Mouse (Mus musculus) stomach, embryonic 16.5 days (tissue): Measurements from ENCODE around the gene Mcam. TPM values are rescaled to one million over a fixed set of nuclear protein-coding genes. Genes with fewer than 3 reads are reported as not detected.

Source experiments
- ATAC-seq: fragments of 200-750 bp; cut with Nextera tagmentation; 2 replicates; pipeline ENCODE4 v1.8.0; 2017; ENCODE audit warnings: moderate number of reproducible peaks, moderate TSS enrichment; ENCODE audit not compliant: insufficient read depth, low FRiP score
- H3K27ac ChIP-seq: fragments of 300-500 bp; sonication (generic); 2 replicates; pipeline ENCODE4 v1.5.1; 2014; ENCODE audit warnings: low read length
- H3K27me3 ChIP-seq: fragments of 300-500 bp; sonication (generic); 2 replicates; pipeline ENCODE4 v1.6.1; 2014; ENCODE audit warnings: low read length, control low read depth, mixed read lengths; ENCODE audit not compliant: control insufficient read depth, insufficient read depth
- H3K36me3 ChIP-seq: fragments of 300-500 bp; sonication (generic); 2 replicates; pipeline ENCODE4 v1.6.1; 2014; ENCODE audit warnings: low read length; ENCODE audit not compliant: control insufficient read depth, insufficient read depth
- H3K4me1 ChIP-seq: fragments of 300-500 bp; sonication (generic); 2 replicates; pipeline ENCODE4 v1.6.1; 2014; ENCODE audit warnings: low read length, control low read depth, mixed read lengths; ENCODE audit not compliant: control insufficient read depth, insufficient read depth
- H3K4me2 ChIP-seq: fragments of 300-500 bp; sonication (generic); 2 replicates; pipeline ENCODE4 v1.6.1; 2014; ENCODE audit warnings: low read depth, low read length, mixed read lengths
- H3K4me3 ChIP-seq: fragments of 300-500 bp; sonication (generic); replicated peaks from 2 replicates; pipeline ENCODE4 v1.5.1; 2014; ENCODE audit warnings: mild to moderate bottlenecking, low read length
- H3K9ac ChIP-seq: fragments of 300-500 bp; sonication (generic); 2 replicates; pipeline ENCODE4 v1.6.1; 2014; ENCODE audit warnings: low read length
- H3K9me3 ChIP-seq: fragments of 300-500 bp; sonication (generic); replicated peaks from 2 replicates; pipeline ENCODE4 v1.6.1; 2016; ENCODE audit warnings: low read length, control low read depth; ENCODE audit not compliant: control insufficient read depth
- WGBS: fragments of 180-500 bp; shearing (Covaris S2); extraction: QIAGEN DNeasy Blood & Tissue Kit; methylation state at CpG from one replicate; pipeline ENCODE4 v1.1.7; 2014; 5-methylcytosine and 5-hydroxymethylcytosine counted together
- polyA plus RNA-seq: library from polyadenylated mRNA; unstranded; fragments of >200 nt; fragmentation: Nextera tagmentation; extraction: Ambion mirVana; gene quantifications from 2 replicates; pipeline ENCODE4 v1.2.1, GENCODE M21; 2015

Gene Mcam
- polyA plus RNA-seq, 1 experiment from 2014 or later, result 53.6 TPM

DNA sequence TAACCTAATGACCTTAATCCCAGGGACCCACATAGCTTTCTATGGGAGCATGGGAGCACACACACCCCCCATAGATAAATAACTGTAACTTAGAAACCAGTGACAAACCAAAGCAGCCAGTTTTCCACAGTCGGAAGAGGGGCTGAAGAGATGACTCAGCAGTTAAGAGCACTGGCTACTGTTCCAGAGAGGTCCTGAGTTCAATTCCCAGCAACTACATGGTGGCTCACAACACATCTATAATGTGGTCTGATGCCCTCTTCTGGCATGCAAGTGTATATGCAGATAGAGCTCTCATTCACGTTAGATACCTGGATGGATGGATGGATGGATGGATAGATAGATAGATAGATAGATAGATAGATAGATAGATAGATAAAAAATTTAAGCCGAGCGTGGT lies 18.1 kb upstream of the Mcam start:
- Histone ChIP-seq H3K9me3 (no peaks in the 10 kb centered on the region), H3K4me3 (no peak overlapping the region), H3K27me3 (no peaks in the 10 kb centered on the region), H3K4me1 (no peaks in the 10 kb centered on the region), H3K9ac (no peak overlapping the region), H3K27ac (no peak overlapping the region), H3K4me2 (no peak overlapping the region), H3K36me3 (no peaks in the 10 kb centered on the region)
- 90% methylated on average over 4 of the region's 4 CpGs for WGBS
- ATAC-seq, result no peak

DNA sequence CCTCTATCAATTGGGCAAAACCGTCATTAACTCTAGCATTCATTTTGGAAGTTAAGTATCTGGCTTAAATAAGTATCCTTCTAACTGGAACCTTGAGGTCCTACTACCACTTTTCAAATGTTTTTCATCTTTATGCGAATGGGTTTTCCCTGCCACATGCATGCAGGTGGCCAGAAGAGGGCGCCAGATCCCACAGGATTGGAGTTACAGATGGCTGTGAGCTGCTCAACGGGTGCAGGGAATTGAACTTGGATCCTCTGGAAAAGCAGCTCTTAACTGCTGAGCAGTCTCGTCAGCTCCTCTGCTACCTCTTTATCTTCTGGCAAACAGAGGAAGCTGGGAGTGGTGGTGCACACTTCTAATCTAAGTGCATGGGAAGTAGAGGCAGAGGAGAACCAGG lies 15.3 kb upstream of the Mcam start:
- Histone ChIP-seq H3K4me3 (no peak overlapping the region), H3K9me3 (no peaks in the 10 kb centered on the region), H3K9ac (no peak overlapping the region), H3K4me2 (no peak overlapping the region), H3K36me3 (no peaks in the 10 kb centered on the region), H3K27ac (no peak overlapping the region), H3K4me1 (no peaks in the 10 kb centered on the region), H3K27me3 (no peaks in the 10 kb centered on the region)
- 53% methylated on average over 5 of the region's 5 CpGs for WGBS
- ATAC-seq, result no peak

DNA sequence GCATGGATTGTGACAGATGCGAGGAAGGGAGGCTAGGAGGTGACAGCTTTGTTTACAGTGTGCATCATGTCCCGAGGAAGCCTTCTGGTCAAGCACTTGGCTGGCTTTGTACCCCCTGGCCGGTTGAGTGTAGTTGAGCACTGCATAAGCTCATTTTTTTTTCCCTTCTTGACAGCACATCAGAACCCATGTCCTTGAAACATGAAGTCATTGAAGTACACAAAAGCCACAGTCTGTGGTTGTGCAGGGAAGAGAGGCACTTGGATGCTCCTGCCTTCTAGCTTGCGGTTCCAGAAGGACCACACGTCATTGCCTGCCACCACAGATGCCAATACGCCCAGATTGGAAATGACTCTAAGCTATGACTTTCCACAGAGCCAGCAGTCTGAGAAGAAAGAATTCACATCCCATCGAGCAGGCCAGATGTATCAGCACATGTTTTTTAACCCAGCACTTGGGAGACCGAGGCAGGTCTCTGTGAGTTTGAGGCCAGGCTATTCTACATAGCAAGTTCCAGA lies 14.3 kb upstream of the Mcam start:
- ATAC-seq, result no peak
- 64% methylated on average over 8 of the region's 8 CpGs for WGBS

DNA sequence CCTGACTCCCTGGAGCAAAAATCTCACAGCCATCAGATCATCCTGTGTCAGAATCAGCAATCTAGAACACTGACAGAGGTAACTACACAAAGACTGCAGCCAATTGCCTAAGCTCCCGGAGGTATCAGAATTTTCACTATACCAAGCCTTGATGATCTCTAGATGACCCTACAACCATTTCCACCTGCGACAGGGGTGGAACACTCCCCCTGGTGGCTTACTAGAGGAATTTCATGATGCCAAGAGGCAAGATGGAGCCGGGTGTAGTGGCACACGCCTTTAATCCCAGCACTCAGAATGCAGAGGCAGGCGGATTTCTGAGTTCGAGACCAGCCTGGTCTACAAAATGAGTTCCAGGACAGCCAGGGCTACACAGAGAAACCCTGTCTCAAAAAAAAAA lies 10.0 kb upstream of the Mcam start:
- no peaks in the 10 kb centered on the region for H3K9me3 ChIP-seq
- 69% methylated on average over 6 of the region's 6 CpGs for WGBS
- H3K36me3 ChIP-seq, result no peaks in the 10 kb centered on the region
- H3K9ac ChIP-seq, result no peak overlapping the region
- H3K4me1 ChIP-seq, result peaks cover 20% of the 10 kb centered on the region
- no peaks in the 10 kb centered on the region for H3K27me3 ChIP-seq
- no peak overlapping the region for H3K27ac ChIP-seq
- no peak for ATAC-seq
- no peak overlapping the region for H3K4me2 ChIP-seq
- no peak overlapping the region for H3K4me3 ChIP-seq

More for the DNA sequence above, 14.3 kb upstream of the Mcam start:
- Histone ChIP-seq H3K27ac (no peak overlapping the region), H3K9ac (no peak overlapping the region), H3K9me3 (no peaks in the 10 kb centered on the region), H3K4me2 (no peak overlapping the region), H3K4me1 (no peaks in the 10 kb centered on the region), H3K4me3 (no peak overlapping the region), H3K36me3 (no peaks in the 10 kb centered on the region), H3K27me3 (no peaks in the 10 kb centered on the region)

DNA sequence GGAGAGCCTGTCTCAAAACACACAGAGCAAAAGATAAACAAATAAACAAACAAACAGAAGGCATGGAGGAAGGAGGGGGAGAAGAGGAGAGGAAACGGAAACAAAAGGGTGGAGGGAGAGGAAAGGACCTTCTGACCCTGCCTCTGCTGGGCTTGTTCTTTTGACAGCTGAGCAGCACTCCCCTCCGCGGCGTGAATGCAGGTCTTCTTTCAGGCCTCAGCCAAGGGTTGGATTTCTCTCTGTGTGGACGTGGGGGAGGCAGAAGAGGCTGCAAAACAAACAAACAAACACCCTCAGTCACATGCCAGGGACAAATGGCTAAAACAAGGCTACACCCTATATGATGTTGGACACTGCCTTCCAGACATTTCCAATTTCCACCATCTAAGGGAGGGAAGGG lies 9.2 kb upstream of the Mcam start:
- H3K36me3 ChIP-seq, result no peaks in the 10 kb centered on the region
- H3K4me2 ChIP-seq, result no peak overlapping the region
- H3K27ac ChIP-seq, result no peak overlapping the region
- no peak overlapping the region for H3K9ac ChIP-seq
- peaks cover 25% of the 10 kb centered on the region for H3K4me1 ChIP-seq
- no peaks in the 10 kb centered on the region for H3K27me3 ChIP-seq
- H3K4me3 ChIP-seq, result no peak overlapping the region
- WGBS, result 57% methylated on average over 5 of the region's 5 CpGs
- no peaks in the 10 kb centered on the region for H3K9me3 ChIP-seq
- ATAC-seq, result no peak

DNA sequence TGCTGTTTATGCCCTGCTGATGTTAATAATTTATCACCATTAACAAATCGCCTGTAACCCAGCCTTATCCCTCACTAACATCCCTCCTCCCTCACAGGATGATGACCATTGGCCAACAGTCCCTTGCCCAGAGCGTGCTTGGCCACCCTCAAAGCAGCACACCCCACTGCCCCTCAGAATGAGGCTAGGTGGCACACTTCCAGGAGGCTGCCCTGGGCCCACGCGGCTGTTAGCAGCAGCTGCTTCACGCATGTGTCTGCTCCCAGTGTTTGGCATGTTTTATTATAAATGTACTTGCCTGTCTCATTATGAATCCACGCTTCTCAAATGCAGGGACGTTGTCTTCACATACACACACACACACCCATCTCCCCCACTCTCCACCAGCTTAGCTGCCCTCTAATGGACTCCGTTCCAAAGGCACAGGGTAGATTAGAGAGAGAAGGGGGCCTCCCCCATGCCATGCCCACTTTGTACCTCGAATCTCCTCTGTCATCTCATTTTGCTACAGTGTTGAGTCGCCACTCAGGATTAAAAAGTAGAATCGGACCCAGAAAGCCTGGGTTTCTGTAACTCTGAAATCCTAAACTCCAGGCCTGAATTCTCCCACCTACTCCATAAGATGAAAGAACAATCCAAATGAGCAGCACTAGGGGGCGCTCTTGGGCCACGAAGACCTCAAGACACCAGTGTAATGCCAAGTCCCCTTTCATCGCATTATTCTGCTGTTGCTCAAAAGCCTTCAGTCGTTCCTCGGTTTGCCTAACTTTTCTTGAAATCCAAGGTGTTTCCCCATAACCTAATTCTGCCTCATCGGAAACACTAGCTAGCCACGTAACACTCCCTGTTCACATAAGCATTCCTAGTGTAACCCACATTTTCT lies 8.5 kb upstream of the Mcam start:
- no peaks in the 10 kb centered on the region for H3K9me3 ChIP-seq
- H3K27ac ChIP-seq, result peak overlapping the region; percentile 56
- H3K9ac ChIP-seq, result no peak overlapping the region
- H3K4me1 ChIP-seq, result peaks cover 32% of the 10 kb centered on the region
- H3K4me2 ChIP-seq, result peak overlapping the region; percentile 35
- no peaks in the 10 kb centered on the region for H3K36me3 ChIP-seq
- 0 out of 2 replicates have a peak, but pooled peaks have one; percentile 25 for ATAC-seq
- no peaks in the 10 kb centered on the region for H3K27me3 ChIP-seq
- 22% methylated on average over 18 of the region's 18 CpGs for WGBS
- H3K4me3 ChIP-seq, result 0 out of 2 replicates have a peak overlapping the region, but pooled peaks have one; percentile 13

DNA sequence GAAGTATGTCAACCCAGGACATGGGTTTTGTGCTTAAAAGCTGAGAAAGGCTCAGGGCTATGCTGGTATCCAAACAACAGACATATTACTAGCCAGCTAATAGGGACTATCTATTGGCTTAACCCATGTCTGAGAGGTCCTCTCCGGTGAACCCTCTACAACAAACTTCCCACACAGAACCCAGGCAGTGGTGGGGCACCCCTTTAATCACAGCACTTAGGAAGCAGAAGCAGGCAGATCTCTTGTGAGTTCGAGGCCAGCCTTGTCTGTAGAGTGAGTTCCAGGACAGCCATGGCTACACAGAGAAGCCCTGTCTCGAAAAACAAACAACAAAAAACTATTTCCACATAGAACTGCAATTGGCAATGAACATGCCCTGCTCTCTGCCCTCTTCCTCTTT lies 7.5 kb upstream of the Mcam start:
- Histone ChIP-seq H3K27me3 (no peaks in the 10 kb centered on the region), H3K4me2 (no peak overlapping the region), H3K4me3 (no peak overlapping the region), H3K9ac (no peak overlapping the region), H3K4me1 (peaks cover 34% of the 10 kb centered on the region), H3K9me3 (no peaks in the 10 kb centered on the region), H3K27ac (peak overlapping the region; percentile 56), H3K36me3 (no peaks in the 10 kb centered on the region)
- ATAC-seq, result no peak
- 84% methylated on average over 3 of the region's 3 CpGs for WGBS

DNA sequence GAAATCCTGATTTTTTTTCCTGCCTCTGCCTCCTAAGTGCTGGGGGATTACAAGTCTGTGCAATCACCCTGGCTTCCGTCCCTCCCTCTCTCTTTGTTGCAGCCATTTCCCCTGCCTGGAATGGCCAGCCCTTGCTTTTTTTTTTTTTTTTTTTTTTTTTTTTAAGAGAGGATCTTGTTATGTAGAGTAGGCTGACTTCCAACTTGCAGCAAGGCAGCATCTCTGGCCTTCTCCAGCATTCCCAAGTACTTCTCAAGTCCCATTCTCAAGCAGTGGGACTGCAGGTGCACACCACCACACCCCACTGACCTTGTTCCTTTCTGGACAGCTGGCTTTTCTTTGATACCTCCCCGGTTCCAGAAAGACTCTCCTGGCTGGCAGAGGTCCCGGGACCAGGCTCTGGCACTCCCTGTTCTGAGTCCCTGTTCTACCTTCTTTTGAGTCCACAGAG lies 6.9 kb upstream of the Mcam start:
- H3K27ac ChIP-seq, result peak overlapping the region; percentile 25; the same call in 1 of the 2 replicates

DNA sequence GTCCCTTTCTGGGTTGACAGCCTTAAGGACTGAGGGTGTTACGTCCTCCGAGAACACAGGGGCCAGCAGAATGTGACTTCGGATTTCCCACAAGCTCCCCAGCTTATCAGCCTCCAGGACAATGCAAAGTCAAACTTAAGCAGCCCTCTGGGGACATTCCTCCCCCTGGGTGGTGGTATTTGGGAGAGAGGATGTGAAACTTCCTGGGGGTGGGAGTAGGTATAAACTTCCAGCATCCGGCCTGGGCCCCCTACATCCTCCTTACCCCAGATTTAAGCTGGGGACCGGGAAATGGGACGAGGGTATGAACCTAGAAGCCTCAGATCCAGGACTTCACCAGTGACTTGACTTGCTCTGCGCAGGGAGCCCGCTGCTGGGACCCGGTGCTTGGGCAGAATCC lies 4.6 kb upstream of the Mcam start:
- 7% methylated on average over 9 of the region's 9 CpGs for WGBS
- Histone ChIP-seq H3K36me3 (no peaks in the 10 kb centered on the region), H3K4me1 (peaks cover 46% of the 10 kb centered on the region), H3K4me2 (peak overlapping the region; percentile 70), H3K9ac (peak overlapping the region; percentile 74), H3K4me3 (peak overlapping the region; percentile 45), H3K9me3 (no peaks in the 10 kb centered on the region), H3K27me3 (no peaks in the 10 kb centered on the region), H3K27ac (peak overlapping the region; percentile 95)
- ATAC-seq, result no peak; the same call in 1 of the 2 replicates

More for the DNA sequence above, 6.9 kb upstream of the Mcam start:
- WGBS, result 48% methylated on average over 3 of the region's 3 CpGs
- Histone ChIP-seq H3K4me3 (no peak overlapping the region), H3K27me3 (no peaks in the 10 kb centered on the region), H3K4me2 (no peak overlapping the region), H3K9ac (no peak overlapping the region), H3K9me3 (no peaks in the 10 kb centered on the region), H3K36me3 (no peaks in the 10 kb centered on the region), H3K4me1 (peaks cover 34% of the 10 kb centered on the region)
- ATAC-seq, result no peak
